Mouse (Mus musculus): ENCODE measurements around the gene Ssu72.
"Not testable (repeated sequence)": the region's sequence is repeated elsewhere in the genome, so short reads cannot be mapped to it uniquely, and the experiment has no call there.

Gene Ssu72

DNA sequence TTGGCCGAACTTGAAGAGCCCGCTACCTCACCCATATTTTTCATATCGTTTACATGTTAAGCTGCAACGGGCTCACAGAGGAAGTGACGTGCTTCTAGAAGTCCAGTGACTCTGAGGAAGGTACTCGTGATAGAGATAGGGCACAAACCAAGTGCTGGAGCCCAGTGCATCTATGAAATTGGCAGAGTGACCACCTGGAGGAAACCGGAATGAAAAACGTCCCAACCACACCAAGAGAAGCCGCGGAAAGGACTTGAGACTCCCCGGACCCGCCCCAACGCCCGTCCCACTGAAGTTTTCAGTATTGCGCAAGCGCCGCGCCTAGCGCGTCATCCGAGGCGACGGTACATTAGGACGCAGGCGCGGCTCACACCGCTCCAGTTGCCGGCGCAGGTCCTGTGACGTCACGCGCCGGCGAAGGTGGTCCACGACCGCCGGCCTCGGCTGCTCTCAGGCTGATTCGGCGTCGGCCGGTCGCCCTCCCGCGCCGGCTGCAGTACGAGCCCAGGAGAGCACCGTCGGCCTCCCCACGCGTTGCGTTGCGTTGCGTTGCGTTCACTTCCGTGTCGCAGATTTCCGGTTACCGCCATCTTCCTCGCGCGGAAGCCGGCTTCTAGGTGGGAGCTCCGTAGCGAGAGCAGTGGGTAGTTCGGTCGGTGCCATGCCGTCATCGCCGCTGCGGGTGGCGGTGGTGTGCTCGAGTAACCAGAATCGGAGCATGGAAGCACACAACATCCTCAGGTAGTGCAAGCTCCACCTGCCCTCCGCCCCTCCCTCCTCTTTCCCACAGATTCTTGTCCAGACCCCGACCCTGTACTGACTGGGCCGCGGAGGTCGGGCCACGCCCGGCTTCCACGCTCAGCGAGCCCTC lies at the start of gene Ssu72:
Gene Ssu72, plus strand, starts transcription at position 80 of the 871 bp plus-strand sequence.
- peak; percentile 97 for DNase-seq (ENCODE audit: inconsistent ontology term)

DNA sequence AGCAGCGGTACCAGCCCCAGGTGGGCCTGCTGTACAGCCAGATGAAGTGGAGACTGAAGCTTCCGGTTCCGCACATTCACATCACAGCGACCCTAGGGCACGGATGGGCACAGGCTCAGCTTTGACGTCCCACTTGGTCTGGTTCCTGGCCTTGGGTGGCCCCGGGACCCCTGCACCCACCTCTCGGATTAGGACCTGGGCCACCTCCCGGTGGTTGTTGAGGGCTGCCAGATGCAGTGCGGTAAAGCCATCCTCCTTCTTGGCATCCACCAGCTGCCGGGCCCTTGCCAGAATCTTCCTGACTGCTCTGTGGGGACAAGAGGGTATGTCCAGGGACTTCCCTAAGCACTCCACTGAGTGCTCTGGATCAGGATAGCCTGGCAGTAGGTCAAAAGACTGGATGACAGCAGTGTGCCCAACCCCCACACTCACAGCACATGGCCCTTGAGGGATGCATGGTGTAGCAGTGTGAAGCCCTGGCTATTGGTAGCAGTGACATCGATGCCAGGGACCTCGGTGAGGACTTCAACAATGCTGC lies 48.3 kb upstream of the Ssu72 start:
- no peak for DNase-seq (ENCODE audit: inconsistent ontology term)

- DNase-seq (ENCODE audit: inconsistent ontology term): no peak
Measured at GRCm38 (mm10) chr4:155658961-155659360, 45.6 kb upstream of the Ssu72 start.

DNA sequence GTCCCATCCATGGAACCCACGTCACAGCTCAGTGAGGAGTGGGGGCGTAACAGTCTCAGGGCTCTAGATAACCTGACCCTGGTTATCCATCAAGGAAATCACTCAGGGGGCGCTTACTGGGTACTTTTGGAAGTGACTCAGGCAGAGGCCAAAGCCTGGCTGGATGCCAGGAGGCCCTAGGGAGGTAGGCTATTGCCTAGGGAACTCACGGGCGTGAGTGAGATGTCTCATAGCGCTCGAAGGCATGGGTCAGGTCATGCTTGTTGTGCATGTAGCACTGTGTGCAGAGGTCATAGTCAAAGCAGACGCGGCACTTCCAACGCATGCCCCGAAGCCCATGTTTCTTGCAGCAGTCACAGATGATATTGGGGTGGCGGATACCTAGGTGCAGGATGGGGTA lies 44.0 kb upstream of the Ssu72 start:
- DNase-seq (ENCODE audit: inconsistent ontology term): no peak

DNA sequence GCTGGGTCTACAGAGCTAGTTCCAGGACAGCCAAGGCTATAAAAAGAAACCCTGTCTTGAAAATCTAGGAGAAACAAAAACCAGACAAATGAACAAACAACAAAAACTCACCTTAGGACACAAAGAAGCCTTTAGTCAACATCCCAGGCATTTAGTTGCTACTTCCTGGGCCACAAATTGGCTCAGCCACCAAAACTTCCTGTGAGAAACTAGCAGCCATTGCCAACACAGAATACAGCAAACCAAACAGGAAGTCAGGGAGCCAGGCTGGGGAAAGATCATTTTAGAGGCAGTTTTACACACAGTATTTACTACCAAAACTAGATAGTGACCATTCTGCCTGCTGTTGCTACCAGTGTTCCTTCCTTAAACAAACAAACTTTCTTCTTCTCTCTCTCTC lies 37.7 kb upstream of the Ssu72 start:
- DNase-seq (ENCODE audit: inconsistent ontology term): peak; percentile 7

DNA sequence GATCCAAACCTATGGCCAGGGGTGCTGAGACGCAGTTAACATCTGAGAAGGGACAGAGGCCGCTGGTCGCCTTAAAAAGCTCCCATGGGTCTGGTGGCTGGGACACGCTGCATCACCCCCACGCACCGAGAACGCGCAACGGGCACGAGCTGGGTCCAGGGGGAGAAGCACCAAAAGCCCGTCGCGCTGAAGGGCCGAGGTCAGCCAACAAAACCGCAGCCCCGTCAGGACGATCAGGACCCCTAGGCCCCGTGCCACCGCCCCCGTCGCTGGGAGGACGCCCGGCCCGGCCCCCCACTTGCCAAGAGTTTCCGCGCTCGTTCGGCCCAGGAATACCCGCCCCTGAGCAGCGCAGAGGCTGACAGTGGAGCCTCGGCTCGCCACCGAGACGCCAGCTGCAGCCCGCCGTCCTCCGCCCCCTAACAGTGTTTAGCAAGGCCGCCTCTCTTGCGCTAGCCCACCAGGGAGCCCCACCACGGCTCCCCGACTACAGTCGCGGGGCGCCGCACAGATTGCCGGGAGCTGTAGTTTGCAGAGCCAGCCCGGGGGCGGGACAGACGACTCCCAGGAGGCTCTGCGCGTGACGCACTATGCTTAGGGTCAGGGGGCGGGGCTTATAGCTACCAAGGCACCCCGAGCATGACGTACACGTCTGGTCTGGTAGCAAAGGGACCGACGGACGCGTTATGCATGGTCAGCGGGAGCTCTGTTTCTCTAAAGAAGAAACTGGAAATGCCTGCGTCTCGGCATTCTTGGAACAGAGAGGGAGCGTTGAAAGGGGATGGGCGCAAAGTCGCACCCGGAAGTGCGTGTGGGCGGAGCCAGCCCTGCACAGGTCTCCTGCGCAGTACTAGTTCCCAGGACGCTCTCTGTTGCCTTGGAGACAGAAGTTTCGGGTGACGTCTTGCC lies 35.7 kb upstream of the Ssu72 start, which contains the start of gene Mib2:
Gene Mib2, minus strand, starts transcription at position 510 of the 909 bp plus-strand sequence.
- peak; percentile 98 for DNase-seq (ENCODE audit: inconsistent ontology term)

- DNase-seq (ENCODE audit: inconsistent ontology term): no peak
Measured at GRCm38 (mm10) chr4:155669598-155670075, 35.0 kb upstream of the Ssu72 start.

DNA sequence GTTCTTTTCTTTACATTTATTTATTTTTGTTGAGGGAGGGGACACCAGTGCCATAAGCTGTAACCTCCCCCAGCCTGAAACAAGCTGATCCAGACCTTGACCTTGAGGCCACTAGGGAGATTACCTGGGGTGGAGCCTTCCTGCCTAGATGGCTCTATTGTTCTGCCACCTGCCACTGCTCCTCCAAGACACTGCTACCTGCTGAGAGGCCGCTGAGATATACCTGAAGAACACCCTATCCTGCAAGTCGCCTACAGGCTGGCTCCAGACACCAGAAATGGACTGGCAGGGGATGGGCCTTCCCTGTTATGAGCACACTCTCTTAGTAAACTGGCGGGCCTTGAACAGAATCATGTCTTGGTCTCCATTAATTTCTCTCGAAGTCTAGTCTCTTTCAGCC lies 34.4 kb upstream of the Ssu72 start:
- DNase-seq (ENCODE audit: inconsistent ontology term): not testable (repeated sequence)

DNA sequence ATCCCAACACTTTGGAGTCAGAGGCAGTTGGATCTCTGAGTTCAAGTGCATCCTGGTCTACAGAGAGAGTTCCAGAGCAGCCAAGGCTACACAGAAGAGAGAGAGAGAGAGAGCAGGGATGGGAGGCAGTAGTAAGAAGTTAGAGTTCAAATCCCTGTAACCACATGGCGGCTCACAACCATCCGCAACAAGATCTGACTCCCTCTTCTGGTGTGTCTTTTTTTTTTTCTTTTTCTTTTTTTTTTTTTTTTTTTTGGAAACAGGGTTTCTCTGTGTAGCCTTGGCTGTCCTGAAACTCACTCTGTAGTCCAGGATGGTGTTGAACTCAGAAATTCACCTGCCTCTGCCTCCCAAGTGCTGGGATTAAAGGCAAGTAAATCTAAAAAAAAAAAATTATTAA lies 32.5 kb upstream of the Ssu72 start:
- no peak for DNase-seq (ENCODE audit: inconsistent ontology term)

DNA sequence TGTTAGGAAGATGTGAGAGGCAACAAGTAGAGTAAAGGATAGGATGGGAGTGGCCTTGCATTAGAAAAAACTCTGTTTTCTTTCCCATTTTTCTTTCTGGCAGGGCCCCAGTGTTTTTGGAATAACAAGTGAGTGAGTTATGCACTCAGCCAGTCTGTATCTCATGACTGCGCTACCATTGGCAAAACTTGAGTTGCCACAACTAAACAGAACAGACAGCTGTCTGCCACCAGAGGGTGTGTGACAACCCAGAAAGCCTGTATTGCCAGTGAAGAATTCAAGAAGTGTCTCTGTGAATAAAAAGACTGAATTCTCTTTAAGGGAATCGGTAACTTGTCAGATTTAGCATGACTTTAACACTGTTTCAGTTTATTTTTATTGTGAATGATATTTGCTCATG lies 28.6 kb upstream of the Ssu72 start:
- no peak for DNase-seq (ENCODE audit: inconsistent ontology term)

- not testable (repeated sequence) for DNase-seq (ENCODE audit: inconsistent ontology term)
Measured at GRCm38 (mm10) chr4:155683670-155684277, 20.8 kb upstream of the Ssu72 start.

DNA sequence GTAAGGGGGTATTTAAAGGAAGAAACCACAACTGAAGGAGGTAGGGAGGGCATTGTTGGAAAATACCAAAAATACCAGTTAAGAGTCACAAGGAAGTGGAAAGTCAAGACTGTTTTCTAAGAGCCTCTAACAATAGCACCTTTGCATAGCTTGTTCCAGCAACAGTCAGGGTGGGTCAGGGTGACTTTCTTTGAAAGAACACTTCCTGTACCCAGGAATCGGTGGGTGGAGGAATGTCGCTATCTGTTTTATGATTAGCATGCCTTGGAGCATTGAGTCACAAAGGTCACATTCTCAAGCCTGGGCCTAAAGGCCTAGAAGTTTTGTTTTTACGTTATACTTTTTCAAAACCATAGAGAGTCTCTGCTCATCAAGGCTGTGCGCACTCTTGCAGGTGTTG lies 16.8 kb upstream of the Ssu72 start:
- not testable (repeated sequence) for DNase-seq (ENCODE audit: inconsistent ontology term)

- DNase-seq (ENCODE audit: inconsistent ontology term): no peak
Measured at GRCm38 (mm10) chr4:155690571-155691375, 13.8 kb upstream of the Ssu72 start.

DNA sequence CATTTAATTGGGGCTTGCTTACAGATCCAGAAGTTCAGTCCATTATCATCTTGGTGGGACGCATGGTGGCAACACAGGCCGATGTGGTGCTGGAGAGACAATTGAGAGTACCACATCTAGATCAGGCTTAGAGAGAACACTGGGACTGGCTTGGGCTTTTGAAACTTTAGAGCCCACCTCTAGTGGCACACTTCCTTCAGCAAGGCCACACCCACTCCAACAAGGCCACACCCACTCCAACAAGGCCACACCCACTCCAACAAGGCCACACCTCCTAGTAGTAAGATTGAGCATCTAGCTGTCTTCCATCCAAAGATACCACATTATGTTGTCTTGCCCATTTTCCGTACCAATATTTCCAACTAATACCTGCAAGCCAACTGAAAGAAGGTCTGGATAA lies 12.2 kb upstream of the Ssu72 start:
- DNase-seq (ENCODE audit: inconsistent ontology term): no peak

- DNase-seq (ENCODE audit: inconsistent ontology term): peak; percentile 64
Measured at GRCm38 (mm10) chr4:155694111-155694481, 10.5 kb upstream of the Ssu72 start, which contains the start of gene Fndc10. TSS of gene Fndc10 (plus strand) at chr4:155694342.

DNA sequence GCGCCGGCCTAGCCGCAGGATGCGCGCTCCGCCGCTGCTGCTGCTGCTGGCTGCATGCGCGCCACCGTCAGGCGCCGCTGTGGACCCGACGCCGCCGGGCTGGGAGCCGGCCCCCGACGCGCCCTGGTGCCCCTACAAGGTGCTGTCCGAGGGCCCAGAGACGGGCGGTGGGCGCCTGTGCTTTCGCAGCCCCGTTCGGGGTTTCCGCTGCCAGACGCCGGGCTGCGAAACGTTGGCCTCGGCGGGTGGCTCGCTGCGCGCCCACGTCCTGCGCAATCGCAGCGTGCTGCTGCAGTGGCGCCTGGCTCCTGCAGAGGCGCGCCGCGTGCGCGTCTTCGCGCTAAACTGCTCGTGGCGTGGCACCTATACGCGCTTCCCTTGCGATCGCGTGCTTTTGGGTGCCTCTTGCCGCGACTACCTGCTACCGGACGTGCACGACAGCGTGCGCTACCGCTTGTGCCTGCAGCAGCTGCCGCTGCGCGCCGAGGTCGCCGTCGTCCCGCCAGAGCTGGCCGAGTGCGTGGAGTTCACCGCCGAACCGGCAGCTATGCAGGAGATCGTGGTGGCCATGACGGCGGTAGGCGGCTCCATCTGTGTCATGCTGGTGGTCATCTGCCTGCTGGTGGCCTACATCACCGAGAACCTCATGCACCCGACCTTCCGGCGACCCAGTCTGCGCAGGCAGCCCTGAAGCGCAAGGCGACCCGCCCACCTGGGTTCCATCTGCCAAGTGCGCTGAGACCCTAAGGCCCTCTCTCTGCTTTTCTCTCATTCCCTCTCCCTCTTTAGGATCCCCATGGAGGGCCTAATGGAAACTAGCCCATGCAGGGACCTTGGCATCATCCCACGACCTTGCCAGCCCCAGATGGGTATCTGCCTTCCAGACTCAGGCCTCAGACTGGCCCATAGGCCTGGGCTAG lies 9.9 kb upstream of the Ssu72 start:
- peak; percentile 69 for DNase-seq (ENCODE audit: inconsistent ontology term)

DNA sequence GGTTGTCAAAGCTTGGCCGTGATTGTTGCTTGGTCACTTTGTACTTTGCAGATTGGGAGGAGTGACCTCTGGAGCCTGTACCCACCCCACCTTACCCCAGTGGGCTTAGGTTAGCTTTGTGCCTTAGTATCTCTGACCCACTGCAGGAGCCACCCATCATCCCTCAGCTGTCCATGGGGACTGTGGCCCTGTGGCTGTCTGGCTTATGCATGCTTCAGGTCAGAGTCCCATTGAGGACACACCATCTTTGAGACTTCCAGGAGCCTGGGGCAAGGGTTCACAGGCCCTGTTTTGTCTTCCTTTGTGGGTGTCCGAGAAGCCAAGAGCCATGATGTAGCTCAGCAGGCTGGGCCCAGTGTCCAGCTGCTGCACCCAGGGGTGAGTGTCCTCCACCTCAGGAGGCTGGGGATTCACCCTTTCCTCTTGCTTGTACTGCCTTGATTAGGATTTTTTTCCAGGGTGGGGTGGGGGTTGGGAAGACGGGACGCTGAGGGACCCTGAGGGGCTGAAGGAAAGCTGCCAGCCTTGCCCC lies 9.0 kb upstream of the Ssu72 start:
- no peak for DNase-seq (ENCODE audit: inconsistent ontology term)

DNA sequence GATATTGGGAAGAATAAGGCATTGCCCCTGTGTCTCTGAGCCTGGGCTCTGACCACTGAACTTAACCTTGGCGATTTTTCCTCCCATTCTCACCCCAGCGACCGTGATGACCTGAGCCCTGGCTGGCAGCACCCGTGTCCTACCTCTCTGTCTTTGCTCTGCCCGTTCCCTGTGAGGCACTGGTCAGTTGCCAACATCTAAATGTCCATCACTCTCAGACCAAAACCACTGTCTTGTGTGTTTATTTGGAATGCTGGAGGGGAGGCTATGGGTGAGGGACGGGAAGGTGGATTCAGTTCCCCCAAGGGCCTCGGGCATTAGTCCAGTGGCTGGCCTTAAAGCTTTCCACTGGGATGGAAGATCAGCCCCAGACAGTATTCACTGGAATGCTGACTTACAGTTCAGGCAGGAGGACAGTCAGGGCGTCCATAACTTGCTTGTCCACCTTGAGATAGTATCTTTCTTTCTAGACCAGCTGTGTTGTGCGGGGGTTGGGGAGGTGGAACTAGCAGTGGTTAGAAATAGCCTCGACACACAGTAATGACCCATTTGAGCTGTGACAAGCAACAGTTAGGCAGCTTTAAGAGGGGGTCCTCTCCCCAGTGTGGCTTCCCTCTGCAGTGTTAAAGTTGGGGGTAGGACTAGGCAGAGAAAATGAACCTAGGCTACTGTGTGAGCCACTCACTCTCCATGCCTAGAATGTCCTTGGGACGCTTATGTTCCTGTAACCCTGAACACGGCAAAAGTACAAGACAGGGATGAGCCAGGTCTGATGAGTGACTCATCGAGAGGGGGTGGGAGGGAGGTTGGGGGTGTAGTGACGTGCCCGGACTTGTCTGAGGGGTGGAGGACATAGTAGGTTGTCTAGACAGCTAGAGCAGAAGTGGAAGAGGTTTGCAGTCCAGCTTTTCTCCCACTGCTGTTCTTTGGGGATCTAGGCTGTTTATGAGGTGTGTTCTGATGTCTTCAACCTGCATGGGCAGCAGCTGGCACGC lies 8.0 kb upstream of the Ssu72 start:
- DNase-seq (ENCODE audit: inconsistent ontology term): peak; percentile 79

Data from Muller cell, postnatal 12 days (primary cell).